Mouse (Mus musculus) ES-Bruce4 (cell line): ENCODE results near the gene Mmp14. TPM values are rescaled to one million over a fixed set of nuclear protein-coding genes. Genes with fewer than 3 reads are reported as not detected.
A peak's percentile ranks its signal among the peaks of the same experiment; 100 is the strongest.

Experiments used
- H3K27ac ChIP-seq: 2 replicates; pipeline ENCODE4 v1.5.1; 2012; ENCODE audit warnings: low read length, inconsistent platforms; ENCODE audit not compliant: insufficient read depth
- H3K27me3 ChIP-seq: 2 replicates; pipeline ENCODE4 v1.6.1; 2012; ENCODE audit warnings: mild to moderate bottlenecking, low read length, inconsistent platforms; ENCODE audit not compliant: control insufficient read depth, poor library complexity, insufficient read depth, severe bottlenecking
- H3K36me3 ChIP-seq: 2 replicates; pipeline ENCODE4 v1.6.1; 2012; ENCODE audit warnings: inconsistent platforms, mild to moderate bottlenecking, low read length, moderate library complexity; ENCODE audit not compliant: control insufficient read depth, poor library complexity, insufficient read depth, severe bottlenecking
- H3K4me1 ChIP-seq: one replicate; pipeline ENCODE4 v1.8.1; 2011; ENCODE audit warnings: low read length; ENCODE audit not compliant: control insufficient read depth, insufficient read depth
- H3K4me3 ChIP-seq: 2 replicates; pipeline ENCODE4 v1.5.1; 2011; ENCODE audit warnings: low read depth, mild to moderate bottlenecking, low read length
- H3K9ac ChIP-seq: 2 replicates; pipeline ENCODE4 v1.6.1; 2012; ENCODE audit warnings: low read depth, mild to moderate bottlenecking, inconsistent platforms; ENCODE audit not compliant: poor library complexity, severe bottlenecking
- H3K9me3 ChIP-seq: replicated peaks from 2 replicates; pipeline ENCODE4 v1.6.1; 2012; ENCODE audit warnings: mild to moderate bottlenecking, low read length, inconsistent platforms; ENCODE audit not compliant: control insufficient read depth, poor library complexity, insufficient read depth, severe bottlenecking
- CTCF ChIP-seq: IDR thresholded peaks from one replicate; pipeline ENCODE4 v1.8.1; 2011; ENCODE audit warnings: low read depth, low read length
- EP300 ChIP-seq: IDR thresholded peaks from 2 replicates; pipeline ENCODE4 v1.6.1; 2011; ENCODE audit warnings: low read depth, low read length; ENCODE audit not compliant: insufficient read depth
- POLR2A ChIP-seq: IDR thresholded peaks from one replicate; pipeline ENCODE4 v1.8.1; 2011; ENCODE audit warnings: low read length; ENCODE audit not compliant: insufficient read depth
- polyA plus RNA-seq: library from polyadenylated mRNA; stranded (reverse); fragments of >200 nt; gene quantifications from 2 replicates; pipeline ENCODE4 v1.2.4, GENCODE M21; 2011; ENCODE audit warnings: low read depth; ENCODE audit not compliant: missing spikeins, insufficient read depth, insufficient read length

Gene Mmp14
- polyA plus RNA-seq, 1 experiment = 50.4 TPM

DNA sequence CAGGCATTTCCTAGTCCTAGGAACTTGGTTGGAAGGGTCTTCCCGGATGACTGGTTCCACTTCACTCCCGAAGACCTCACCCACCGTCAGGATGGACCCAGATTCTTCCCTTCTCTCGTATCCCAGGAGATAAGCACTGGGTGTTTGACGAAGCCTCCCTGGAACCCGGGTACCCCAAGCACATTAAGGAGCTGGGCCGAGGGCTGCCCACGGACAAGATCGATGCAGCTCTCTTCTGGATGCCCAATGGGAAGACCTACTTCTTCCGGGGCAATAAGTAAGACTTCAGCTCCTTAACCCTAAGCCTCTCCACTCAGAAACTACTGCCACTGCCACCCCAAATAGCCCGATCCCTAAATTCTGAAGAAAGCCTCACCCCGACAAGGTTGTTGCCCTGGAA, 7.7 kb downstream of the Mmp14 start:
- H3K4me3 ChIP-seq = no peak overlapping the region
- H3K4me1 ChIP-seq = peaks cover 12% of the 10 kb centered on the region
- H3K27ac ChIP-seq = no peak overlapping the region
- H3K27me3 ChIP-seq = no peaks in the 10 kb centered on the region
- H3K9ac ChIP-seq = no peak overlapping the region
- no peaks in the 10 kb centered on the region for H3K36me3 ChIP-seq
- TF ChIP-seq POLR2A (no peak), EP300 (no peak), CTCF (no peak)
- no peaks in the 10 kb centered on the region for H3K9me3 ChIP-seq

DNA sequence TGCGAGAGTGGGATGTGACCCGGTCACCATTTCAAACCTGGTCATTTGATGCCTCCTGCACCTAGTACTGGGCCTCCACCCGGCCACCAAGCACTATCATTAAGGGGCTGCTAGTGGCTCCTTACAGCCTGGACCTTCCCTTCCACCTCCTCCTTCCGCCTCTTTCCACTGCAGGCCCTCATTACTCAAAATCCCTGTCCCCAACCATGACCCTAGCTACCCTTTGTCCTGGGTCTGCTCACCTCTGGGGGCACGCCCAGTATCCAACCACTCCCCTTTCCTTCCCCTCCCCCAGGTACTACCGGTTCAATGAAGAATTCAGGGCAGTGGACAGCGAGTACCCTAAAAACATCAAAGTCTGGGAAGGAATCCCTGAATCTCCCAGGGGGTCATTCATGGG, 8.2 kb downstream of the Mmp14 start:
- no peak for TF ChIP-seq POLR2A
- no peak for TF ChIP-seq EP300
- TF ChIP-seq CTCF = no peak
- Histone ChIP-seq H3K27ac (no peak overlapping the region), H3K4me3 (no peak overlapping the region), H3K4me1 (peaks cover 10% of the 10 kb centered on the region), H3K27me3 (no peaks in the 10 kb centered on the region), H3K9me3 (no peaks in the 10 kb centered on the region), H3K36me3 (no peaks in the 10 kb centered on the region), H3K9ac (no peak overlapping the region)

DNA sequence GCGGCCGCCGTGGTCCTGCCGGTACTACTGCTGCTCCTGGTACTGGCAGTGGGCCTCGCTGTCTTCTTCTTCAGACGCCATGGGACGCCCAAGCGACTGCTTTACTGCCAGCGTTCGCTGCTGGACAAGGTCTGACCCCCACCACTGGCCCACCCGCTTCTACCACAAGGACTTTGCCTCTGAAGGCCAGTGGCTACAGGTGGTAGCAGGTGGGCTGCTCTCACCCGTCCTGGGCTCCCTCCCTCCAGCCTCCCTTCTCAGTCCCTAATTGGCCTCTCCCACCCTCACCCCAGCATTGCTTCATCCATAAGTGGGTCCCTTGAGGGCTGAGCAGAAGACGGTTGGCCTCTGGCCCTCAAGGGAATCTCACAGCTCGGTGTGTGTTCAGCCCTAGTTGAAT, 9.1 kb downstream of the Mmp14 start:
- no peak for TF ChIP-seq POLR2A
- no peak for TF ChIP-seq CTCF
- TF ChIP-seq EP300 = no peak
- Histone ChIP-seq H3K27ac (no peak overlapping the region), H3K4me3 (no peak overlapping the region), H3K4me1 (peaks cover 10% of the 10 kb centered on the region), H3K27me3 (no peaks in the 10 kb centered on the region), H3K9ac (no peak overlapping the region), H3K9me3 (no peaks in the 10 kb centered on the region), H3K36me3 (no peaks in the 10 kb centered on the region)

DNA sequence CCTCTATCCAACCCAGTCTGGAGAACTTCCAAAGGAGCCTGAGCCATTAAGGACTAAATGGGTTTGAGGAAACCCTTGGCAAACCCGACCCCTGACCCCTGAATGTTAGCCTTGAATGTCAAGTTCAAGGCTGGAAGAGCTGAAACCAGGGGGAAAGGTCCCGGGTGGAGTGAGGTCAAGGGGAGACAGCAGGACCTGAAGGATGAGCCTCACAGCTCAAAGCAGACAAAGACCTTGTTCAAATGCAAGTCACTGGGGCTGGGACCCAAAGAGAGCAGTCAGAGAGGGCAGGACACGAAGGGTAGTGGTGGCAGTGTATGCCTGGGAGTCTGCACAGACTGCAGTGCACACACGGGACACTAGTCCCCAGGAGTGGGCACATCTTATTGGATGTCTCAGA, 10.0 kb downstream of the Mmp14 start:
- TF ChIP-seq POLR2A = no peak
- no peak for TF ChIP-seq CTCF
- TF ChIP-seq EP300 = no peak
- Histone ChIP-seq H3K27ac (no peak overlapping the region), H3K9me3 (no peaks in the 10 kb centered on the region), H3K4me1 (peaks cover 10% of the 10 kb centered on the region), H3K9ac (no peak overlapping the region), H3K4me3 (no peak overlapping the region), H3K36me3 (no peaks in the 10 kb centered on the region), H3K27me3 (no peaks in the 10 kb centered on the region)

DNA sequence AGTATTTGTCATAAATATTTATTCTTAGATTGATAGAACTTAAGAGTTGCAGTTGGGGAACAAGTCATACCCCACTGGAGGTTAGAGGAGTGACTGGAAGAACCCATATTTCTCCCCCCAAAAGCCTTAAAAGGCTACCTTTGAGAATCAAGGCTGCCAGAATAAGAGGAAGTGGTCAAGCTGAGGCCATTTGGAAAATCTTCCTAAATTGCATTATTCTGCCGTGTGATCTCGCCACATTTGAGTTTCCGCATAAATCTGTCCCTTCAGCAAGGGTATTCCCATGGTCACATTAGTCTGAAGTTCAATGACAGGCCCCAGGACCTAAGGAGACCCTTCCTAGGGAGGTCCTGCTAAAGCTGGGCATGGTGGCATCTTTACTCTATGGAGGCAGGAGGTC, 11.1 kb downstream of the Mmp14 start:
- no peak for TF ChIP-seq CTCF
- no peak for TF ChIP-seq EP300
- TF ChIP-seq POLR2A = no peak

DNA sequence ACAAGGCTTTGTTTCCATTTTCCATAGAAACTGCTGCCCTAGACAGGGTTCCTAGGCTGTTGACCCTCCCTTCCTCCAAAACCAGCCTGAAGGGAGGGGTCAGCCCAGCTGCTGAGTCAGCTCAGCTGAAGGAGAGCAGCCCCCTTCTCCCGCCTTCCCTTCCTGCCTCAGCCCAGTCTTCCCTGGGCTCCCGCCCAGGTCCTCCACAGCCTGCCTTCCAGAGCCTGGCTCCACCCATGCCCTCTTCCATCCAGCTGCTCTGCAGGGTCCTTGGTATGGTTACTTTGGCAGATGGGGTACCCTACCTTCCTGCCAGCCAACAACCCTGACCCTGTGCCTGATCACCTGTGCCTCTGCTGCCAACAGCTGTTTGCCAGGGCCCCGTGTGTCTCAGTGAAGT, 11.8 kb downstream of the Mmp14 start:
- Histone ChIP-seq H3K4me1 (peaks cover 10% of the 10 kb centered on the region), H3K36me3 (no peaks in the 10 kb centered on the region), H3K9me3 (no peaks in the 10 kb centered on the region), H3K27ac (0 out of 2 replicates have a peak overlapping the region, but pooled peaks have one; percentile 7), H3K9ac (no peak overlapping the region), H3K4me3 (peak overlapping the region; percentile 10), H3K27me3 (no peaks in the 10 kb centered on the region)
- TF ChIP-seq POLR2A (no peak), EP300 (no peak), CTCF (no peak)

More for the DNA sequence above, 11.1 kb downstream of the Mmp14 start:
- Histone ChIP-seq H3K9ac (no peak overlapping the region), H3K9me3 (no peaks in the 10 kb centered on the region), H3K27me3 (no peaks in the 10 kb centered on the region), H3K4me3 (no peak overlapping the region), H3K27ac (0 out of 2 replicates have a peak overlapping the region, but pooled peaks have one; percentile 7), H3K4me1 (peaks cover 10% of the 10 kb centered on the region), H3K36me3 (no peaks in the 10 kb centered on the region)
